In genomic region chr4:138426778-138427705, GRCm38 (mm10) we compare ENCODE assay signal across 8 mouse cellular contexts. TPM values are rescaled to one million over a fixed set of nuclear protein-coding genes. Genes with fewer than 3 reads are reported as not detected.
DNase-seq lines count a peak whose midpoint lies in the region; ATAC-seq and TF ChIP-seq lines count a peak whose summit lies in the region.

No protein-coding gene starts in this region.

- 0 out of 2 replicates have a peak, but pooled peaks have one; percentile 31 for ATAC-seq in embryonic facial prominence, embryonic 14.5 days (ENCODE audit: low read depth)
- peak; percentile 67; the same call in 1 of the 2 replicates for ATAC-seq in kidney, embryonic 16.5 days (ENCODE audit: low FRiP score, low TSS enrichment)

- DNase-seq in CD4-positive, CD25-positive, alpha-beta regulatory T cell, adult 2 months (ENCODE audit: low read depth, low spot score), result peak; percentile 77
- peak; percentile 78 for DNase-seq in embryonic facial prominence, embryonic 14.5 days (ENCODE audit: low spot score)
- peak; percentile 75 to 85 for DNase-seq in heart, adult 9 months (ENCODE audit: low spot score in 2 of 2)
- peak; percentile 87 for DNase-seq in liver, adult 2 months (ENCODE audit: extremely low read depth, low read depth, low spot score)
- peak; percentile 69 for DNase-seq in naive thymus-derived CD4-positive, alpha-beta T cell, adult 2 months (ENCODE audit: low read depth)
- peak; percentile 71 for DNase-seq in splenic B cell, adult 2 months (ENCODE audit: low read depth, low spot score)

- no peaks in the 10 kb centered on the region for H3K4me1 ChIP-seq in bone marrow macrophage, adult 2 months (ENCODE audit: control insufficient read depth, insufficient read depth, low read length)
- no peaks in the 10 kb centered on the region for H3K4me1 ChIP-seq in embryonic facial prominence, embryonic 14.5 days (ENCODE audit: control insufficient read depth, insufficient read depth, low read length)
- H3K4me1 ChIP-seq in kidney, embryonic 16.5 days (ENCODE audit: insufficient read depth, low read length), result no peaks in the 10 kb centered on the region
- peaks cover 5% of the 10 kb centered on the region for H3K4me1 ChIP-seq in liver, adult 2 months (ENCODE audit: control insufficient read depth, insufficient read depth, low read length)

- peak overlapping the region; percentile 37; the same call in 1 of the 2 replicates for H3K9ac ChIP-seq in embryonic facial prominence, embryonic 14.5 days (ENCODE audit: low read depth, low read length)
- no peak overlapping the region for H3K9ac ChIP-seq in kidney, embryonic 16.5 days (replicated peaks; ENCODE audit: low read length)
- H3K9ac ChIP-seq in liver, adult 2 months (ENCODE audit: low read depth, low read length), result no peak overlapping the region

- WGBS in embryonic facial prominence, embryonic 14.5 days, result 41% methylated on average over 22 of the region's 22 CpGs
- WGBS in kidney, embryonic 16.5 days, result 43% methylated on average over 22 of the region's 22 CpGs
- 24% methylated on average over 22 of the region's 22 CpGs for WGBS in liver, adult 2 months

- no peak for TF ChIP-seq POLR2A in bone marrow macrophage, adult 2 months (IDR thresholded peaks at IDR 0.05; ENCODE audit: borderline replicate concordance, low read depth, low read length)
- TF ChIP-seq POLR2A in liver, adult 2 months (IDR thresholded peaks at IDR 0.05; ENCODE audit: extremely low read depth, insufficient read depth, low read length), result no peak

- H3K79me2 ChIP-seq in liver, adult 2 months (ENCODE audit: control insufficient read depth, insufficient read depth, low read length), result no peaks in the 10 kb centered on the region

- no peak overlapping the region for H3K4me3 ChIP-seq in bone marrow macrophage, adult 2 months (ENCODE audit: insufficient read depth, low read length)
- H3K4me3 ChIP-seq in embryonic facial prominence, embryonic 14.5 days (ENCODE audit: low read depth, low read length), result no peak overlapping the region
- no peak overlapping the region for H3K4me3 ChIP-seq in kidney, embryonic 16.5 days (ENCODE audit: low read length)
- H3K4me3 ChIP-seq in liver, adult 2 months (ENCODE audit: insufficient read depth, low read depth, low read length), result no peak overlapping the region

- no peaks in the 10 kb centered on the region for H3K9me3 ChIP-seq in embryonic facial prominence, embryonic 14.5 days (ENCODE audit: control insufficient read depth, low read length)
- no peaks in the 10 kb centered on the region for H3K9me3 ChIP-seq in kidney, embryonic 16.5 days (ENCODE audit: low read length)

- H3K36me3 ChIP-seq in embryonic facial prominence, embryonic 14.5 days (ENCODE audit: control insufficient read depth, insufficient read depth, low read length), result no peaks in the 10 kb centered on the region
- H3K36me3 ChIP-seq in kidney, embryonic 16.5 days (ENCODE audit: insufficient read depth, low read length), result no peaks in the 10 kb centered on the region
- no peaks in the 10 kb centered on the region for H3K36me3 ChIP-seq in liver, adult 2 months (ENCODE audit: control insufficient read depth, insufficient read depth, low read length)
- no peaks in the 10 kb centered on the region for H3K36me3 ChIP-seq in splenic B cell, adult 2 months (ENCODE audit: control insufficient read depth, insufficient read depth, low read length, poor library complexity, severe bottlenecking)

- H3K27me3 ChIP-seq in embryonic facial prominence, embryonic 14.5 days (replicated peaks; ENCODE audit: control insufficient read depth, insufficient read depth, low read length), result no peaks in the 10 kb centered on the region
- H3K27me3 ChIP-seq in kidney, embryonic 16.5 days (ENCODE audit: insufficient read depth, low read length), result 0 out of 2 replicates have a peak, but pooled peaks cover 5% of the 10 kb centered on the region
- no peaks in the 10 kb centered on the region for H3K27me3 ChIP-seq in liver, adult 2 months (ENCODE audit: control insufficient read depth, insufficient read depth, low read length)
- no peaks in the 10 kb centered on the region for H3K27me3 ChIP-seq in splenic B cell, adult 2 months (ENCODE audit: control insufficient read depth, insufficient read depth, low read length, poor library complexity, severe bottlenecking)

- H3K27ac ChIP-seq in bone marrow macrophage, adult 2 months (ENCODE audit: insufficient read depth, low read depth, low read length), result no peak overlapping the region
- no peak overlapping the region for H3K27ac ChIP-seq in embryonic facial prominence, embryonic 14.5 days (replicated peaks; ENCODE audit: low read depth, low read length)
- no peak overlapping the region for H3K27ac ChIP-seq in kidney, embryonic 16.5 days (ENCODE audit: low read length)
- no peak overlapping the region for H3K27ac ChIP-seq in liver, adult 2 months (replicated peaks; ENCODE audit: insufficient read depth, low read depth, low read length)

- H3K4me2 ChIP-seq in embryonic facial prominence, embryonic 14.5 days (ENCODE audit: low read depth, low read length), result 0 out of 2 replicates have a peak overlapping the region, but pooled peaks have one; percentile 26
- peak overlapping the region; percentile 27 for H3K4me2 ChIP-seq in kidney, embryonic 16.5 days (replicated peaks; ENCODE audit: low read depth, low read length)

- TF ChIP-seq CTCF in bone marrow macrophage, adult 2 months (IDR thresholded peaks at IDR 0.05; ENCODE audit: low read depth, low read length), result peak; percentile 74
- TF ChIP-seq CTCF in liver, adult 2 months (IDR thresholded peaks at IDR 0.05; ENCODE audit: low read depth, low read length), result peak; percentile 73

RNA-seq across cellular contexts. Expression of gene Mul1, which starts 7.4 kb away (rescaled TPM):
- 12.7 and 13.7 TPM in 2 replicates for polyA plus RNA-seq in bone marrow macrophage, adult 2 months (2012; ENCODE audit: insufficient read depth, insufficient read length, missing spikeins)
- 19.5 and 22.0 TPM in 2 replicates for polyA plus RNA-seq in embryonic facial prominence, embryonic 14.5 days (2014; fragmentation: Nextera tagmentation; extraction: Ambion mirVana)
- 21.5 and 22.4 TPM in 2 replicates for polyA plus RNA-seq in kidney, embryonic 16.5 days (2015; fragmentation: Nextera tagmentation; extraction: Ambion mirVana)
- total RNA-seq in liver, adult 2 months (2014; rRNA removed), result 17.4 and 18.6 TPM in 2 replicates
- 25.0 and 28.9 TPM in 2 replicates for polyA plus RNA-seq in liver, adult 2 months (2012; rRNA removed)

RNA-seq across cellular contexts. Expression of gene Camk2n1, which starts 27.1 kb away (rescaled TPM):
- 0.12 and 0.17 TPM in 2 replicates for polyA plus RNA-seq in bone marrow macrophage, adult 2 months (2012; ENCODE audit: insufficient read depth, insufficient read length, missing spikeins)
- 2.4 and 2.5 TPM in 2 replicates for polyA plus RNA-seq in embryonic facial prominence, embryonic 14.5 days (2014; fragmentation: Nextera tagmentation; extraction: Ambion mirVana)
- 6.2 and 6.4 TPM in 2 replicates for polyA plus RNA-seq in kidney, embryonic 16.5 days (2015; fragmentation: Nextera tagmentation; extraction: Ambion mirVana)
- 15.4 and 18.6 TPM in 2 replicates for total RNA-seq in liver, adult 2 months (2014; rRNA removed)
- 40.4 and 52.5 TPM in 2 replicates for polyA plus RNA-seq in liver, adult 2 months (2012; rRNA removed)

RNA-seq across cellular contexts. Expression of gene Fam43b, which starts 30.7 kb away (rescaled TPM):
- not detected in 2 replicates for polyA plus RNA-seq in bone marrow macrophage, adult 2 months (2012; ENCODE audit: insufficient read depth, insufficient read length, missing spikeins)
- 0.24 and 0.29 TPM in 2 replicates for polyA plus RNA-seq in embryonic facial prominence, embryonic 14.5 days (2014; fragmentation: Nextera tagmentation; extraction: Ambion mirVana)
- polyA plus RNA-seq in kidney, embryonic 16.5 days (2015; fragmentation: Nextera tagmentation; extraction: Ambion mirVana), result 0.12 TPM in 1 of 2 replicates, not detected in the other
- total RNA-seq in liver, adult 2 months (2014; rRNA removed), result not detected in 2 replicates
- polyA plus RNA-seq in liver, adult 2 months (2012; rRNA removed), result not detected in 2 replicates

RNA-seq across cellular contexts. Expression of gene Cda, which starts 59.2 kb away (rescaled TPM):
- not detected in 2 replicates for polyA plus RNA-seq in bone marrow macrophage, adult 2 months (2012; ENCODE audit: insufficient read depth, insufficient read length, missing spikeins)
- 6.3 and 10.1 TPM in 2 replicates for polyA plus RNA-seq in embryonic facial prominence, embryonic 14.5 days (2014; fragmentation: Nextera tagmentation; extraction: Ambion mirVana)
- polyA plus RNA-seq in kidney, embryonic 16.5 days (2015; fragmentation: Nextera tagmentation; extraction: Ambion mirVana), result 24.6 and 27.1 TPM in 2 replicates
- total RNA-seq in liver, adult 2 months (2014; rRNA removed), result 4.5 and 4.8 TPM in 2 replicates
- polyA plus RNA-seq in liver, adult 2 months (2012; rRNA removed), result 33.1 and 34.1 TPM in 2 replicates
